Mouse (Mus musculus): ENCODE data around the gene Stn1.
A peak's percentile ranks its signal among the peaks of the same experiment; 100 is the strongest.

Gene Stn1

GRCm38 (mm10) chr19:47538801-47539200, 1.5 kb upstream of the Stn1 start:
- DNase-seq: no peak

- no peak for DNase-seq
These were observed 572 bp upstream of the Stn1 start for GRCm38 (mm10) chr19:47537879-47538278.

- peak; percentile 96 for DNase-seq
These were observed 597 bp downstream of the Stn1 start for GRCm38 (mm10) chr19:47536521-47537299.

DNA sequence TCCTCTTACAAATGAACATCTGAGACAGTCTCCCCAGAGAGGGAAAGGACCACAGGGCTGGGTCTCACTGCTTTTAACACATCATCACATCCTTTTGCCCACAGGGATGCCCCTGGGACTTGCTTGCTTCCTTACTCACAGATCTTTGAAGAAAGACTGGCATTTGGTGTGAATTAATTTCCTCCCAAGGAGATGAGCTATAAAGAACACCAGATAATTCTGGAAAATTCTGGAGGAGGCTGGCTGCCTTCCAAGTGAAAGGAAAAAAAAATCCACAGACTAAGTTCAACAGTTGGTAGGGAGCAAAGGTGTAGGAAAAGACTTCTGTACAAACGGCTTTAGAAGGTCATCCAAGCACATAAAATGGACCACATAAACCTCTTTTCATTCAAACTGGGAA, 3.2 kb downstream of the Stn1 start:
- DNase-seq: no peak

DNA sequence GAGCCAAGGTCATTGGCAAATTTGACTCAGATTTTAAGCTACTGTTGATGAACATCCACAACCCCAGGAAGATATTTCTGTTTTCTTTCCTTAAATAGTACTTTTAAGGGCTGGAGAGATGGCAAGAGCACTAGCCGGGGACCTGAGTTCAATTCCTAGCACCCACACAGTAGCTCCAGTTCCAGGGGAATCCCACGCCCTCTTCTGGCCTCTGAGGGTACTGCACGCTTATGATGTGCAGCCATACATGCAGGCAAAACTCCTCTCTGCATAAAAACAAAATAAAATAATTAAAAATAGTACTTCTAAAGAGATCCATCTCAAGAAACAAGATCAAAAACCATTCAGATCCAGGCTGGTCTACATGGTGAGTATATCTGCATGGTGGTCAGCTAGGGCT, 4.9 kb downstream of the Stn1 start:
- DNase-seq: no peak

GRCm38 (mm10) chr19:47531309-47531708, 6.0 kb downstream of the Stn1 start:
- no peak for DNase-seq

DNA sequence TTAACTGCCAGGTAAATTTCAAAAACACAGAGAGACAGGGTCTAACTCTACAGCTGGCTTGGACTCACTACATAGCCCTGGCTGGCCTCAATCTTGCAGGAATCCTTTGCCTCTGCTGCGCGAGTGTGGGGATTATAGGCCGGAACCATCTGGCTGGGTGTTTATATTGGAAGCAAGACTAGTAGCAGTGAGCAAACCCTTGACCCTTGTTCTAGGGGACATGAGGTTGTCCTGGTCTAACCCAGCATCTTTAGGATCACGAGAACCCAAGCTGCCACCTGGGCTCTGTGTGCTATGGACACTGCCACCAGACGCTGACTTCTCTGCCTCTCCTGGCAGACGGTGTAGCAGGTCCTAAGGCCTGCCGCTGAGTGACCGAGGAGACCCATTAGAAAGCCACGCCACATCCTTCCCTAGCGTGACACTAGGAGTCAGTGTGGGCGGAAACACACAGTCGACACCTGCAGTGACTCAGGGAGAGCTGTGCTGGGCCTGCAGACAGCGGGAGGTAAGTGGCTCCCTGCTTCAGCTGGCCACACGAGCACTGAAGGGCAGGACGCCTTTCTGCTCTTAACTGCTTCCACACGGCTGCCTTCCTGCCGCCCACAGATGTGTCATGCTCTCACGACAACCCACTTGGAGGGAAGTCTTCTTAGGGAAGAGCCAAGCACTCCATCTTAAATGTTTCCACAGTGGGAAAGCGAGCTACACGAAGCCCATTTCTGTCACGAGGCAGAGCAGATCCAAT, 10.9 kb downstream of the Stn1 start:
- DNase-seq: no peak

DNA sequence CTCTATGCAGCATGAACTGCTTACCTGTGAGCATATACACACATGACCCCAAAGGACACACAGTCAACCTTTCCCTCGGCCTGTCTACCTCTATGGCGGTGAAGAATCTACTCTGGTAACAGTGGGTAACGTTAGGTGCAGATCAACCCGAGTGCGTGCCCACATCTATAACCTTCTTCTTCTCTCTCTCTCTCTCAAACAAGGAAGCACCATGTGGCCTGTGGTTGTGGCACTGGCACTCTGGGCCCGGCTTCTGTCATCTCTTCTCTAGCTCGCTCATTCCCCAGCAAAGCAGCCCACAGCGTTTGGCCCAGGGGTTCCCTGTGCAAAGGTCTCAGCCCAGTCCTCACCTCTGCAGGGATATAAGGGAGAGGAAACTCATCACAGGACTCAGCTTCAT, 12.4 kb downstream of the Stn1 start:
- no peak for DNase-seq

- no peak for DNase-seq
These were observed 15.9 kb downstream of the Stn1 start for GRCm38 (mm10) chr19:47521403-47521802.

- DNase-seq: no peak
These were observed 18.0 kb downstream of the Stn1 start for GRCm38 (mm10) chr19:47519163-47519893.

- no peak for DNase-seq
These were observed 18.7 kb downstream of the Stn1 start for GRCm38 (mm10) chr19:47518475-47519162.

- no peak for DNase-seq
These were observed 19.7 kb downstream of the Stn1 start for GRCm38 (mm10) chr19:47517570-47517969.

DNA sequence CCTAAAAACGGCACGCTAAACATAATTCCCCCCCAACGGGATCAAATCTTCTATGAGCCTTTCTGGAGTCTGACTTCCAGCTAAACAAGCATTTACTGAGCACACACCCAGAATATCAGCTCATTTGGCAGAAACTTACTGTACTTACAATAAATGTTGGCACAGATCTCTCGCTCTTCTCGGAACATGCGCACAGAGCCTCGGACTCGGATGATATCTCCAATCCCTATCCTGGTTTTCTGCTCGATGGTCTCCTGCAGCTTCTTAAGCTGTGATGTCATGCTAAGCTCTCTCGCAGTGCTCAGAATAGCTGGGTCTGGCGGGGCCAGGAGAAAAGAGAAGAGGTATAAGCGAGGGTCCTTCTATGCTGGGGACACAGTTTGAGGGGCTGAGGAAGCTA, 20.4 kb downstream of the Stn1 start:
- DNase-seq: no peak

DNA sequence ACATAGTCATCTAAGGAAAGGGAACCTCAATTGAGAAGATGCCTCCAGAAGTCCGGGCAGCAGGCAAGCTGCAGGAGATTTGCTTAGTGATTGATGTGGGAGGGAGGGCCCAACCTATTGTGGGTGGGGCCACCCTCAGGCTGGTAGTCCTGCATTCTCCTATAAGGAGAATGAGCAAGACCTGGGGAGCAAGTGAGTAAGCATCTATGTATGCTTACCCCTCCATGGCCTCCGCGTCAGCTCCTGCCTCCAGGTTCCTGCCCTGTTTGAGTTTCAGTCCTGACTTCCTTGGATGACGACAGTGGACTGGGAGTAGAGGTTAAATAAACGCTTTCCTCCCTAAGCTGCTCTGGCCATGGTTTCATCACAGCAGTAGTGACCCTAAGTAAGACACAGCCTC, 22.2 kb downstream of the Stn1 start:
- no peak for DNase-seq

- DNase-seq: no peak
These were observed 23.7 kb downstream of the Stn1 start for GRCm38 (mm10) chr19:47513618-47513897.

- DNase-seq: no peak
These were observed 24.3 kb downstream of the Stn1 start for GRCm38 (mm10) chr19:47512794-47513617.

DNA sequence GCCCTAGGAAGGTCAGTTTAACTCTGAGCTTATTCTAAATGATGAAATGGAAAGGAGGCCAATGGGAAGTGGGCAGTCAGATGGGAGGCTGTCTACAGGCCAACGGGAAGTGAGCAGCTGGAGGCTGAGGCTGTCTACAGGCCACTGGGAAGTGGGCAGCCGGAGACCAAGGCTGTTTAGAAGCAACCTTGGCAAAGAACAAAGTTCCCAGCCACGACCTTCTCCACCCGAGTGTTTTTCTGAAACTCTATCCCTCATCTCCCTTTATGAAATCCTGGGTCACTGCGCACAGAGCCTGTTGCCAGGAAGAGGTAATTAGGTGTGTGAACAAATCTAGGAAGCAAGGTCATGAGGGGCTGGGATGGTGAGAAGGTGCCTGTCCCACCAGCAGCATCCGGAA, 25.3 kb downstream of the Stn1 start:
- no peak for DNase-seq

GRCm38 (mm10) chr19:47511294-47511675, 26.0 kb downstream of the Stn1 start:
- no peak for DNase-seq

DNA sequence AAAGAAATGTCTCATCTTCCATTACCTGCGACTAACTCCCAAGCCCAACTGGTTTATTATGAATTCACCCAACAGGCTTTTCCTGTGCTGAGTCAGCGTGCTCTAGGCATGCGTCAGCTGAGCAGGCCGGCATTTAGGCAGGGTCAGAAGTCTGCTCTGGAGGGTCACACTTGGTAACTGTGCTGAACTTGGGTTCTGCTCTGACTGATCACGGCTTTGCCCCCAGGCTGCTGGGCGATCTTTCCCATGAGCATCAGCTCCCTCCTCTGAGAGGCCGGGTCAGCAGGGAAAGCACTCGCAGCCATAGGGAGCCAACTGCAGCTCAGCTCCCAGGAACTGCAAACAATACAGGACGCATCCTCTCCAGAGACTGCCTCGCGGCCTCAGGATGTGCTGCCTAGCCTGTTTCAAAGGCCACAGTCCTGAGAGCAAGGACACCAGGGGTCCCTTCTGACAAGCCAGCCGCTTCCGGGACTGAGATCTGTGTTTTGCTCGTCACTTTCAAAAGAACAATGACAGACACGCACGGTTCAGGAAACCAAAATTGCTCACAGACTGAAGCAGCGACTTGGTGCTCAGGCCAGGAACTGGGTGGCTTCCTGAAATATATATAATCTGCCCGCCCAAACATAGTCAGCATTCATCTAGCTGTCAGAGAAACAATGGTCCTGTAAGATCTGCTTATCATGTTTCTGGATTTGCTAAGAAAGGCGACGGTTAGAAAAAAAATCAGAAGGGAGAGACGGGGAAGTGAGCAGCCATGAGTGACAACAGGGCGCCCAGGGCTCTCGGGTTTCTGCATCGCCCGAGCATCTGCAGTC, 26.6 kb downstream of the Stn1 start:
- no peak for DNase-seq

DNA sequence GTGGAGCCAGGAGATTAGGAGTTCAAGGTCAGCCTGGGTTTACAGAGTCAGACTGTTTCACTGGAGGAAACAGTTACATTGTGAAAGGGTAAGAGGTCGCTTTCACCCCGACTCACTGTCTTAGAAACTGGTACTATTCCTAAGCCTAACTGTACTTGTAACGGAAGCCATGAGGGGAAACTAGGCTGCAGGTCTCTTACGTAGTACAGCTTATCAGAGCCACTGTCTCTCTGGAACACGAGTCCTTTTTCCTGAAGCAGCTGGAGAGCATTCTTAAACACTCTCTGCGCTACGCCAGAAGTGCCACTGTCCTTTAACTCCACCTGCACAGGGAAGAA, 27.2 kb downstream of the Stn1 start:
- no peak for DNase-seq

GRCm38 (mm10) chr19:47508771-47509281, 28.5 kb downstream of the Stn1 start:
- DNase-seq: no peak

DNA sequence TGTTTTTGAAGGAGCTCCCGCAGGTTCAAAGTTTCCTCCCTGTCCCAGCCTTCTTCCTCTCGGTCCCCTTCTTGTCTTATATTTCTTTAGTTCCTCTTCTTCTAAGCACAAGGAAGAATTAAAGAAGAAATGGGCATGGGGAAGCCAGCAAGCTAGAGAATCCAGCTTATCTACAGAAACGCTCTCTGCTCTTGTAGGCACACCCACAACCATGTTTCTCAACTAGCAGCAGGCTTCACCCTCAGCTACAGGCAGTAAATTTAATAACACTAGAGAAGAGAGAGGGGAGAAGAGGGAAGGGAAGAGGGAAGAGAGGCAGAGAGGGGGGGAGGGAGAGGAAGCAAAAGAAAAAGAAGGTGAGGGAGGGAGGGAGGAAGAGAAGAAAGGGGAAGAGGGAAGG, 29.1 kb downstream of the Stn1 start:
- no peak for DNase-seq

Data from cerebellum, adult 11 months (tissue).